Mouse (Mus musculus) olfactory bulb, adult 2 months (tissue): ENCODE measurements around the gene Neurl2. TPM values are rescaled to one million over a fixed set of nuclear protein-coding genes. Genes with fewer than 3 reads are reported as not detected.

Experiments used
- H3K27ac ChIP-seq: fragments of 200-500 bp; 2 replicates; pipeline ENCODE4 v1.5.1; 2012; ENCODE audit warnings: low read depth, low read length; ENCODE audit not compliant: insufficient read depth
- H3K4me1 ChIP-seq: fragments of 200-500 bp; 2 replicates; pipeline ENCODE4 v1.6.1; 2012; ENCODE audit warnings: low read length; ENCODE audit not compliant: control insufficient read depth, insufficient read depth
- H3K4me3 ChIP-seq: fragments of 200-500 bp; 2 replicates; pipeline ENCODE4 v1.5.1; 2012; ENCODE audit warnings: mild to moderate bottlenecking, low read depth, low read length, moderate library complexity; ENCODE audit not compliant: insufficient read depth
- CTCF ChIP-seq: fragments of 200-500 bp; IDR thresholded peaks from 2 replicates; pipeline ENCODE4 v1.5.1; 2012; ENCODE audit warnings: low read depth, mild to moderate bottlenecking, low read length, moderate library complexity; ENCODE audit not compliant: insufficient read depth
- POLR2A ChIP-seq: fragments of 200-500 bp; IDR thresholded peaks from 2 replicates; pipeline ENCODE4 v1.6.1; 2012; ENCODE audit warnings: mild to moderate bottlenecking, low read depth, low read length, moderate library complexity; ENCODE audit not compliant: insufficient read depth
- WGBS: fragments of 180-500 bp; shearing (Covaris S2); methylation state at CpG from one replicate; pipeline ENCODE4 v1.1.7; 2018; 5-methylcytosine and 5-hydroxymethylcytosine counted together
- polyA plus RNA-seq: library from polyadenylated mRNA; stranded (reverse); fragments of >200 nt; gene quantifications from 2 replicates; pipeline ENCODE4 v1.2.4, GENCODE M21; 2012; ENCODE audit warnings: low replicate concordance; ENCODE audit not compliant: missing spikeins, insufficient read depth, insufficient read length

The Neurl2 gene
- polyA plus RNA-seq, 1 experiment, result not detected

- no peak overlapping the region for H3K4me3 ChIP-seq
- H3K27ac ChIP-seq, result no peak overlapping the region
- TF ChIP-seq CTCF (no peak), POLR2A (no peak)
- peaks cover 14% of the 10 kb centered on the region for H3K4me1 ChIP-seq
- WGBS, result 82% methylated on average over 2 of the region's 2 CpGs
These were observed 39.5 kb downstream of the Neurl2 start for GRCm38 (mm10) chr2:164793772-164794171.

DNA sequence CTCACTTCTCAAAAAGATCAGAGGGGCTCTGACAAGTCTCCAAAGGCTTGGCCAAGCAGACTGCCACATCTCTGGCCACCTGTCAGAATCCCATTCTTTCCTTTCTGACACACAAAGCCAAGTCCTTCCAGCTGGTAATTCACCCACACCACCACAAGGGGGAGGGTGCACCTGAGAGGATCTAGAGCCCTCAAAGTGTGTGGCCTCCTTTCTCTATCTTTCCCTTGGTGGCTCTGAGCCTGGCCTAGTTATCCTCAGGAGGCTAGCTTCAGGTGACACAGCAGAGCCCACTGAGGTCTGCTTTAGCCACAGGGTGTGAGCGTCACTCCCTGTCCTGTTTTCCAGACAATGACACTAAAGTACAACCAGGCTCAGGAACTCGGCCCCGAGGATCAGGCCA, 40.0 kb downstream of the Neurl2 start:
- TF ChIP-seq POLR2A (no peak), CTCF (peak; percentile 20; the same call in 1 of the 2 replicates)
- Histone ChIP-seq H3K27ac (no peak overlapping the region), H3K4me1 (peaks cover 18% of the 10 kb centered on the region), H3K4me3 (no peak overlapping the region)
- WGBS, result 67% methylated on average over 3 of the region's 3 CpGs

DNA sequence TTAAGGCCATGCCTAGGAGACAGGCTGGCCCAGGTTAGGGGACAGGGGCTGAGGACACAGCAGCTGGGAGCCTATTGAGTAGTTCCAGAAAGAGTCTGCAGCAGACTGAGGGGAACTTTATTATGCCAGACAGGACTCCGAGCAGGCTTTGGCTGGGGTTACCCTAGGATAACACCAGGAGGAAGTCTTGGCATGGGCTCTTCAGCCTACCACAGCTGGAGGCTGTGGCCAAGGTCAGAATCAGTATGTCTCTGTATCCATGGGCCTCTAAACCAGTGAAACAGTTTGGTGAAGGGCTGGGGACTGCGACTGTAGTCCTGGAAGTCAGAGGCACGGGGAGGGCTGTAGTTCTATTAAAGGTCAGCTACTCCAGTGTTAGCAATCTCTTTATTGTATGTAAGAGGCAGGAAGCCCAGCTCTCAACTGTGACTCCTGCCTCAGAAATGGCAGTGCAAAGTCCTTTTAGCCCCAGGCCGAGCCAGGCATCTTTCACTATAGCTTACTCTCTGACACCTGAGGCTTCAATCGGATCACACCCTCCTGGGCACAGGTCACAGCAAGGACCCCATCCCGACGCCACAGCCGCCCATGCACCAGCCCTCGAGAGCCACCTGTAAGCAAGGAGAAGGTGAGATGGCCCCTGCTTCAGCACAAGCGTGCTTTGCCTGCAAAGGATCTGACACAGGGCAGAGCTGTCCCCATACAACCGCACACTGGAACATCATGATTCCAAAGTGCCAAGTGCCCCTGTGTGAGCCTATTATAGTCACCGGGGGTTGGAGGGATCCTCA, 40.7 kb downstream of the Neurl2 start:
- 84% methylated on average over 12 of the region's 12 CpGs for WGBS
- peaks cover 23% of the 10 kb centered on the region for H3K4me1 ChIP-seq
- H3K4me3 ChIP-seq, result no peak overlapping the region
- no peak for TF ChIP-seq CTCF
- TF ChIP-seq POLR2A, result no peak
- no peak overlapping the region for H3K27ac ChIP-seq

DNA sequence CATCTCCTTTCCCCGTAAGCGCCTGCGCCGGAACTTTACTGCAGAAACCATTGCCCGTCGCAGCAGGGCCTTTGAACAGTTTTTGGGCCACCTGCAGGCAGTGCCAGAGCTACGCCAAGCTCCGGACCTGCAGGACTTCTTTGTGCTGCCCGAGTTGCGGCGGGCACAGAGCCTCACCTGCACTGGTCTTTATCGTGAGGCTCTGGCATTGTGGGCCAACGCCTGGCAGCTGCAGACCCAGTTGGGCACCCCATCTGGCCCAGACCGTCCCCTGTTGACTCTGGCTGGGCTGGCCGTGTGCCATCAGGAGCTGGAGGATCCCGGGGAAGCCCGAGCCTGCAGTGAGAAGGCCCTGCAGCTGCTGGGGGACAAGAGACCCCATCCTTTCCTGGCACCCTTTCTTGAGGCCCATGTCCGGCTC, 41.4 kb downstream of the Neurl2 start:
- Histone ChIP-seq H3K4me1 (peaks cover 23% of the 10 kb centered on the region), H3K4me3 (no peak overlapping the region), H3K27ac (no peak overlapping the region)
- TF ChIP-seq POLR2A (no peak), CTCF (no peak)
- 77% methylated on average over 18 of the region's 18 CpGs for WGBS

DNA sequence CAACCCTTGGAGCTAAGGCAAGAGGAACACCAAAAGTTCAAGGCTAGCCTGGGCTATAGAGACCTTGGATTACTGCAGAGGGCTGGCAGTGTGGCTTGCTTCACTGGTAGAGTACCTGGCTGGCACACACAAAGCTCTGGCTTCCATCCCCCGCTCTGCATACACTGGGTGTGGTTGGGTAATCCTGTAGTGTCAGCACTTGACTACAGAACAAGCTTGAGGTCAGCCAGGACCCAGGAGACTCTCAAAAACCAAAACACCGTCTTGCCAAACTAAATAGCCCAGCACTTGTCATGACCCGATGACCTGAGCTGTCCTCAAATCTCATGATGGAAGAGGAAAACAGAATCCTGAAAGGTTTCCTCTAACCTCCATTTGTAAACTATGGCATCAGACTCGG, 42.8 kb downstream of the Neurl2 start:
- TF ChIP-seq CTCF (no peak), POLR2A (no peak)
- Histone ChIP-seq H3K4me3 (no peak overlapping the region), H3K27ac (no peak overlapping the region), H3K4me1 (peaks cover 27% of the 10 kb centered on the region)
- WGBS, result 84% methylated on average over 4 of the region's 4 CpGs

- Histone ChIP-seq H3K4me3 (no peak overlapping the region), H3K4me1 (peaks cover 25% of the 10 kb centered on the region), H3K27ac (no peak overlapping the region)
- WGBS, result 78% methylated on average over 4 of the region's 4 CpGs
- no peak for TF ChIP-seq CTCF
- no peak for TF ChIP-seq POLR2A
These were observed 44.8 kb downstream of the Neurl2 start for GRCm38 (mm10) chr2:164788411-164788810.

- WGBS, result 72% methylated on average over 10 of the region's 10 CpGs
- Histone ChIP-seq H3K4me3 (no peak overlapping the region), H3K27ac (no peak overlapping the region; the same call in 1 of the 2 replicates), H3K4me1 (peaks cover 24% of the 10 kb centered on the region)
- TF ChIP-seq POLR2A, result no peak
- no peak for TF ChIP-seq CTCF
These were observed 45.5 kb downstream of the Neurl2 start for GRCm38 (mm10) chr2:164787779-164788178.

DNA sequence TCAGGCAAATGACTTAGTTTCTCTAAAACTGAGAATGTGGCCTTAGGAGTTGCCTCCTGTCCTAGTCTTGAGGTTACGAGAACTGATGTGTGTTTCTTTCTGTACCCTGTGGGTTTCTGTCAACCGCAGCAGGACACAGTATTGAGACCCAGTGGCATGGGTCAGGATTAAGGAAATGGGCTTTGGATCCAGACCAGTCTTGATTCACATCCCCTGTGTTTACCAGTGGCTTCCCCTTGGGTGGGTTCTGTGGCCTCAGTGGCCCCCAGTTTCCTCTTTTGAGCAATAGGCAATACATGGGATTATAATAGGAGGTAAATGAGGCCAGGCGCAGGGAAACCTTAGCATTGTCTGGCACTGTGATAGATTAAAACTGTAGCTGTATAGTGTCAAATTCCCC, 46.2 kb downstream of the Neurl2 start:
- 0 out of 2 replicates have a peak overlapping the region, but pooled peaks have one; percentile 58 for H3K27ac ChIP-seq
- TF ChIP-seq CTCF (no peak), POLR2A (no peak)
- no peak overlapping the region for H3K4me3 ChIP-seq
- 87% methylated on average over 3 of the region's 3 CpGs for WGBS
- H3K4me1 ChIP-seq, result peaks cover 22% of the 10 kb centered on the region

GRCm38 (mm10) chr2:164786388-164786885, 46.8 kb downstream of the Neurl2 start:
- Histone ChIP-seq H3K27ac (peak overlapping the region; percentile 58), H3K4me1 (peaks cover 16% of the 10 kb centered on the region), H3K4me3 (peak overlapping the region; percentile 72)
- 3% methylated on average over 15 of the region's 15 CpGs for WGBS
- no peak for TF ChIP-seq CTCF
- TF ChIP-seq POLR2A, result no peak
